Mouse (Mus musculus): ENCODE measurements around the gene Mdh1.
"Not testable (repeated sequence)": the region's sequence is repeated elsewhere in the genome, so short reads cannot be mapped to it uniquely, and the experiment has no call there.

Gene Mdh1

DNA sequence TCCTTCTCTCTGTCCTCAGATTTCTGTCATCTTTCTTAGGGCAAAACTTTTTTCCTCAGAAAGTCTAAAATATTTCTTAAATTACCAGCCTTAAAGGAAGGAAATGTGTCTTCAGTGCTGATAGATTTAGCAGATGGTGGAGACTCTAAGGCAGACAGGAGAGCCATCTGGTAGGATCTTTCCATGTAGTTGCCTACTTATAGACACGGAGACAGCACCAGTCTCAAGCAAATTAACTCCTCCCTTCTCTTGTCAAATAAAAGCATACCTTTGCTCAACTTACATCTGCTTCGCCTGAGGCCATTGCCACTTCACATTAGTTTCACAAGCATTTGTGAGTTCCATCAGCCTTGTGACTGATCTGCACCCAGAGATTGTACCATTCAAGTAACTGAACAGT is 27.1 kb downstream of the Mdh1 start:
- no peak for DNase-seq

DNA sequence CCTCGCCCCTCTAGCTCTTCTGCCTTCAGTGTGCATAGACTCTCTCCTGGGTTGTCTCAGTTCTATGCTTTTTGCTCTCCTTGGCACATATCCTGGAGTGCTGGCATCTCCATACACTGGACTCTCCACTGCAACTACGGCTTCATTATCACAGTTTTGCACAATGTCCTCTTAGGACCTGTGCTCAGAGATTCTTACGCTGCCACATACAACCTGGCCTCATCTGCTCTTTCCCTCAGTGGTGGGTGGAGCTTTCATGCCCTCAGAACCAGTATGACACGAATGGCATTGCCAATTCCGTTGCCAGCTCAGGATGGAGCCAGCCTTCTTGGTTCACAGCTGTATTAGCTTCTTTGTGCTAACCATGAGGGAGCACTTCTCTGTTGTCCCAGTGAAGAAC is 29.4 kb downstream of the Mdh1 start:
- DNase-seq, result no peak

DNA sequence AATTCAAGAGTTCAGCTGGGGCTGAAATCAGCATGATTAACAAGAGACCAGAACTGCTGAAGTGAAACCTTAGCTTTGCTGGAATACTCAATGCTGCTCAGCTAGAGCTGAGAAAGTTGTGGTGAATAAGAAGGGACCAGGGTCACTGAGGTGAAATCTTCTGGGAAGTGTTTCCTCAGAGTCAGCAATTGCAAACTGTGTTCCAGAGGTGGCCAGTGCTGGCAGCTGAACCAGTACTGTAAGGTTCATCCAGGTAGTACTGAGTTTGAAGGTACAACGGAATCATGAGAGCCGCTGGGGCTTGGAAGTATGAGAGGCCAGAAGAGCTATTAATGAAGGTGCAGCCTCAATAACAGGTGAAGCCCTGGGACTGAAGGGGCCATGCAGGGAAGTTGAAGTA is 31.5 kb downstream of the Mdh1 start:
- DNase-seq, result no peak

DNA sequence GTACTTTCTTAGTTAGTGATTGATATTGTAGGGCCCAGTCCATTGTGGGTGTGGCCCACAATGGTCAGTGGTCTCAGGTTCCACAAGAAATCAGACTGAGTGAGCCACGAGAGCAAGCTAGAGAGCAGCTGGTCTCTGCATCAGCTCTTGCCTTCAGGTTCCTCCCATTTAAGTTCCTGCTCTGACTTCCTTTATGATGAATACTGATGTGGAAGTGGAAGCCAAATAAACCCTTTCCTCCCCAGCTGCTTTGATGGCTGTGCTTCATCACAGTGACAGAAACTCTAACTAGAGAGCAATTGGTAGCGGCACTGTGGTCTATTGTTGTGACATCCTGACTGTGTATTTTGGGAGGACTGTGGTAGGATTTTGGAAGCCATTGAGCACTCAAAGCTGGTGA is 32.1 kb downstream of the Mdh1 start:
- DNase-seq, result no peak

DNA sequence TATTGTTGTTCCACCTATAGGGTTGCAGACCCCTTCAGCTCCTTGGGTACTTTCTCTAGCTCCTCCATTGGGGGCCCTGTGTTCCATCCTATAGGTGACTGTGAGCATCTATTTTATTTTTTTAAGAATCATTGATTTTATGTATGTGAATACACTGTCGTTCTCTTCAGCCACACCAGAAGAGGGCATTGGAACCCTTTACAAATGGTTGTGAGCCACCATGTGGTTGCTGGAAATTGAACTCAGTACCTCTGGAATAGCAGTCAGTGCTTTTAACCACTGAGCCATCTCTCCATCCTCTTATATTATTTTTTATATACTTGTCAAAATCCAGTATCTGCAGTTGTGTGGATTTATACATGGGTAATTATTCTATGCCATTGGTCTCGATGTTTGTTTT is 41.3 kb downstream of the Mdh1 start:
- not testable (repeated sequence) for DNase-seq

DNA sequence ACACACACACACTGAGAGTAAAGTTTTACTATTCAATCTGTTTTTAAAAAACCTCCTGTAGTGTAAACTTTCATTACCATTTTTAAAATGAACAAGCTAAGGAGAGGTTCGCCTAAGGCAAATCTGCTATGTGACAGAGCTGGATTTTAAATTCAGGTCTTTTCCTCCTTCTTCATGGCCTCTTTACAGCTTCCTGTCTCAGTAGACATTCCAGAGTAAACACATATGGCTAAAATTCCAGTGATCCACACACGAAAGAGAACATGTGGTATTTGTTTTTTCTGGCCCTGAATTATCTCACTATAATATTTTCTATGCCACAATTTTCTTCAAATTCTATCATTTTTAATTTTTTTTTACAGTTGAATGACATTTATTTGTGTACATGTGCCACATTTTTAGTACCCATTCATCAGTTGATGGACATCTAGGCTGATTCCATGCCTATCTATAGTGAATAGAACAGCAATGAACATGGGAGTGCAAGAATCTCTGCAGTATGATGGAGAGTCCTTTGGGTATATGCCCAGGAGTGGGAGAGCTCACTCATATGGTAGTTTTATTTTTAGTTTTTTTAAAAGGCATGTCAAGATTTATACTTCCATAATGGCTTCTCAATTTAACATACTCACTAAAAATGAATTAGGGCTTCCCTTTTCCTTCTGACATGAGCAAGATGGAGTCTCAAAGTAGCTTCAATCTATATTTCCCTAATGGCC is 43.3 kb downstream of the Mdh1 start:
- DNase-seq, result no peak

DNA sequence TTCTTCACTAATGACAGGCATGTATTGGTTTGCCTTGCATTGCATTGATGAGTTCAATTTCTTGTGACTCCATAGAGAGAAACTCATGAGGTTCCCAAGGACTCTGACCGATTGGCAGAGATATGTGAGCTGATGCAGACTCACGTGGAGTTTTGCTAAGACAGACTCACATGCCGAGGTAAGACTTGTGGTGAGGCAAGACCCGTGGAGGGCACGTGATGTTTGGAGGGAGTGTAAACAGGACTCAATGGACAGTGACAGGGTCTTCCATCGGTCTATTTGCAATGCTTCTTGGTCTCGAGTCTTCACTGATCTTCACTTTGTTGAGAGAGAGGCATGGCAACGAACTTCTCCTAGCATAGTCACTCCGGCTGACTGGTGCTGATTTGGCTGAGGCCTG is 54.4 kb downstream of the Mdh1 start:
- DNase-seq, result no peak

DNA sequence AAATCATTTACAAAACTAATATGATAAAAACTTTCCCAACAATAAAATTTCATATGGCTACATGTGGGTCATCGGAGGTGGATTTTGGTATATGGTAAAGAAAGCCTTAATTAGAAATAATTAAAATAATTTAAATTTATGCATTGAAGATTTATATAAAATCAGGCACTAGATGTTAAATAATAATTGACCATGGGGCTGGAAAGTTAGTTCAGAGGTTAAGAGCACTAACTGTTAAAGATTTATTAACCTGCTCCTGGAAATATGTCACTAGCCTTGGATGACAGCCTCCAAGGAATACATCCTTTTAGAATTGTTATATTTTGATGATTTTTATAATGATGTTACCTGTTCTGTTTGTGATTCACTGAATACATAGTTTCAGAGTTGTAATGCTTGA is 55.8 kb downstream of the Mdh1 start:
- not testable (repeated sequence) for DNase-seq

DNA sequence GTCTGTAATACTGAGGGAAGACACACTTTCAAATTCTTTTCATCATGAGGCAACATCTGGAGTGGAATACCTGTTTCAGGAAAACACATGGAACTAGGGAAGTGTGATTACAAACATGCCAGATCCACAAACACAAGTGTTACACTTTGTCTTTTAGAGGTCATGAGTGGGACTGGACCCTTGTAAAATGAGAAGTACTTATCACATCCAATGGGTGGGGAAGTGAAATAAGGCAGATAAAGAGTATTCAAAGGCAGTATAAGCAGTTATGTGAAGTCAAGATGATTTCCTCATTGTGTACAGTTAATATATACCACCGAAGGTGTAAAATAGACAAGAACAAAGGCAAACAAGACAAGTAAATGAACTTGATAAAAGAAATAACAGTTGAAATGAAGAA is 61.6 kb downstream of the Mdh1 start:
- DNase-seq, result not testable (repeated sequence)

DNA sequence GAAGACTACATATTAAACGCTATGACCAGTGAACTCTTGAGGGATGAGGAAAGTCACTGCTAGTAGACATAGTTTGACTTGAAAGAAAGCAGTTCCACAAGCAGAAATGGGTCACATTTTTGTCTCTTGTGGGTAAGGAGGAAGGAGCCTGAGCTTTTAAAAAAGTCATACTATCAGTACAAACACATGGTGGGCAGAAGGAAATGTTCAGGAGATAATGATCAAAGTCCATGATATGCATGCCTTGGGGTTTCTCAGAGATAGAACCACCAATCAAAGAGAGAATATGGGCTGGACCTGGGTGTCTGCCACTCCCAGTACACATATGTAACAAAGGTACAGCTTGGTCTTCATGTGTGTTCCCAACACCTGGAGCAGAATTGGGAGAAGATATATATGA is 63.5 kb downstream of the Mdh1 start:
- DNase-seq, result not testable (repeated sequence)

DNA sequence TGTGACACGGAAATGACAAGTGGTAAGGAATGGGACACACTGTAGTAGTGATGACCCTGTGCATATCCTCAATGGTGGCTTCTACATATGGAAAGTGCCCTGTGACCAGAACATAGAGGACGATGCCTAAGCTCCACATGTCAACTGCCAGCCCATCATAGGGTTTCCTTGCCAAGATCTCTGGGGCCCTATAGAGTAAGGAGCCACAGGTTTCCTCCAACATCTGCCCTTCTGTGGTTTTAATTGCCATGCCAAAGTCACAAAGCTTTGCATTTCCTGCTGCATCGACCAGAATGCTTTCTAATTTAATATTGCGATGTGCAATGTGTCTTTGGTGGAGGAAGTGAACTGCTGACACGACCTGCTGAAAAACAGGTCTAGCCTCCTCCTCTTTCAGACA is 65.1 kb downstream of the Mdh1 start:
- DNase-seq, result not testable (repeated sequence)
